Mouse (Mus musculus) activated CD4-positive, CD25-positive, alpha-beta regulatory T cell, adult 4 months (primary cell): ENCODE measurements around the gene Dock9. TPM values are rescaled to one million over a fixed set of nuclear protein-coding genes. Genes with fewer than 3 reads are reported as not detected.
A peak's percentile ranks its signal among the peaks of the same experiment; 100 is the strongest.
"Not testable (repeated sequence)": the region's sequence is repeated elsewhere in the genome, so short reads cannot be mapped to it uniquely, and the experiment has no call there.

Experiments
- ATAC-seq: one replicate; pipeline ENCODE4 v1.8.0; 2017
- polyA plus RNA-seq, 2 experiments: library from polyadenylated mRNA; unstranded; fragments of 100-300 nt; shearing (Covaris generic); gene quantifications; one replicate each; pipeline ENCODE4 v1.2.1; 2017

Dock9 gene
- polyA plus RNA-seq, 2 experiments from 2014 or later: 3.8 to 4.0 TPM

- no peak for ATAC-seq
Measured at GRCm38 (mm10) chr14:121737277-121737676, 60.4 kb downstream of the Dock9 start.

- ATAC-seq: no peak
Measured at GRCm38 (mm10) chr14:121735678-121736077, 62.0 kb downstream of the Dock9 start.

DNA sequence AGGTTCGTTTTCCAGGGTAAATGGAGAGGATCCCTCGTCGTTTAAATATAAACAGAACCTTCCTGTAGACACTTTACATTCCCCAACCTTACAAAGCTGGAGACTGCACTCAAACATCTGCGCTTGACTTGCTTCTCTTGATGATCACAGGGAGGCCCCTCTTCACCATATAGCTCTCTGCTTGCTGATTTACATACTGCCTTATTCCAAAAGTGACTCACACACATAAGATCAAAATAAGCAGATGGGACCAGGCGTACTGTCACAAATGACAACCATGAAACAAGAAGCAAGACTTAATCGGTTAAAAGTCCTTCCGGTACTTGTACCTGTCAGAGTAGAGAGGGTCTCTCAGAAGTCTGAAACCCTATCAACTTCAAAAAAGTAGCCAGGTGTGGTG lies 63.4 kb downstream of the Dock9 start:
- no peak for ATAC-seq

- ATAC-seq: no peak
Measured at GRCm38 (mm10) chr14:121733694-121734093, 63.9 kb downstream of the Dock9 start.

- ATAC-seq: no peak
Measured at GRCm38 (mm10) chr14:121732196-121732595, 65.4 kb downstream of the Dock9 start.

DNA sequence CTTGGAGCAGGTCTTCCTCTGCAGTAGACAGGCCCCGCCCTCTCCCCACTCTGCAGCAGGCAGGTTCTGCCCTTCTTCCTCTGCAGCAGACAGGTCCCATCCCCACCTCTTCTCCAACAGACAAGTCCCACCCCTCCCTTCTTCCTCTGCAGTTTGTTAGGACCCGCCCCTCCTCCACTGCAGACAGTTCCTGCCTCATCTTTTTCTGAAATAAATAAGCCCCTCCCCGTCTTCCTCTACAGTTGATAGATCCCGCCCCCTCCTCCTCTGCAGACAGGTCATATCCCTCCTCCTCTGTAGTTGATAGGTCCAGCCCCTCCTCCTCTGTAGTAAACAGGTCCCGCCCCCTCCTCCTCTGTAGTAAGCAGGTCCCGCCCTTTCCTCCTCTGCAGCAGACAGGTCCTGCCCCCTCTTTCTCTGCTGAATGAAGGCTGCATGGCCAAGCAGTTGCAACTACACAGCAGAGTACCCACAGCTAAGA lies 65.9 kb downstream of the Dock9 start:
- peak; percentile 93 for ATAC-seq

GRCm38 (mm10) chr14:121730966-121731365 lies 66.7 kb downstream of the Dock9 start:
- ATAC-seq: no peak

GRCm38 (mm10) chr14:121727996-121728395 lies 69.6 kb downstream of the Dock9 start:
- no peak for ATAC-seq

DNA sequence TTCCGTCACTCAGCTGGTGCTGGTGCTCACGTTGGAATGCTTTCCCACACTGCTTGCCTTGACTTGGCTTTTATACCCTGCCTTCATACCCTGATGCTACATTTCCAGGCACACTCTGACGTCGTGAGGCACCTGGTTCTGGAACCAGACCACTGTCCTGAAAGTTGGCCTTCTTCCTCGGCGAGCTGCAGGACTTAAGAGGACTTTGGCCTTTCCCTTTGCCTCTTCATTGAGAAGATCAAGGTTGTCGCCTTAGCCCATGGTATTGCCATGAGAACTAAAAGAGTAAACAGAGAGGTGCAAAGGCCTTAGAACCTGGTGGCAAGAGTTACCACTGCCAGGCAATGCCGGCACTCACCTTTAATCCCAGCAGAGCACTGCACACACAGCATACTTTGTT lies 73.1 kb downstream of the Dock9 start:
- no peak for ATAC-seq

DNA sequence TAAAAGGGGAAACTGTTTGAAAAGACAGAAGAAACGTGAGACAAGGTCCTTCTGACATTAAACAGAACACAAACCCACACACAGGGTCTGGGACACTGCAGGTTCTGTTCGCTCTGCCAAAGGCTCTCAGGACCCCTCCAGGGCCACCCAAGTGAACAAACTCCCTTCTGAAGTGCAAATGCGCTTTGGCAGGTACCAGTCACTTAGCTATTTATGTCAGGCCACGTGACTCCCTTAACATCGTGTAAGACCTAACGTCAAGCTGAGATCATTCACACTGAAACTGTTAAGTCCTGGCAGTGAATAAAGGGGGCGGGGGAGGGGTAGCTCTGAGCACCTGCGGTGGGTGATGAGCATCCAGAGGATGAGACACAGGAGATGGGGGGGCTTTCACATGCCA lies 74.9 kb downstream of the Dock9 start:
- no peak for ATAC-seq

- no peak for ATAC-seq
Measured at GRCm38 (mm10) chr14:121721431-121721830, 76.2 kb downstream of the Dock9 start.

DNA sequence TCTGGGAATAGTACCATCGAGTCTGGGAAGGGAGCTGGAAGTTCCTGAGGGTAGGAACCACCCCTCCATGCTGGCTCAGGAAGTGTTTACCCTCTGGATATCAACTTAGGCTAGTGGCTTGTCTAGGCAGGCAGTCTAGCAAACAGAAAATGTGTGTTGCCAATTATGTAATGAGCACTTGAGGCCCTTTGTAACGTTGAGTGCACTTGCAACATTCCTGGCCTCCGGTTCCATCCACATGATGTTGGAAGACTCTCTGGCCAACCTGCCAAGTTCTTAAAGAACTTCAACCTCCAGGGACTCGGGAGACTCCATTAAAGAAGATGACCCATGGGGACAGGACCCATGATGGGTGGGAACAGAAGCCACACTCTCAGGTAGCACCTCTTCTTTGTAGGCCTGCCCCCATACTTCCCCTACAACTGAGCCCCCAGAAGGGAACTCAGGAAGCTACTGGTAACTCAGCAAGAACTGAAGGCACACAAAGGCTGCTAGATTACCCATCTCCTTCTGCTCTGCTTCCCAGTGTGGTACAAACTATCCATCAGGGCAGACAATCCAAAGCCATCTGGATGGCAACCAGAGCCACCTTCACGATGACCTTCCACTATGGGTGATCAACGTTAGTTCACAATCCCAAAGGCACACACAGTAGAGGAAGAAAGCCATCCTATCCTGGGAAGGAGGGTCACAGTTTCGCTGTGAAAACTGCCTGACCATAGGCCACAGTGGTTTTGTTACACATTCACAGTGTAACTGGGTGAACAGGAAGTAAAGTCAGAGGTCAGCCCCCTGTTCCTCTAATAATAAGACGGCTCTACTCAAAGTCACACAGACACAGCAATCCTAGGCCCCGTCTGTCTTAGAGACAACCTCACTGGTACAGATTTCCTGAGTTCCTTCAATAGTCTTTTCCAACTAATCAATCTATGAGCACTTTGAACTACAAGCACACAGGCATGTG lies 77.7 kb downstream of the Dock9 start:
- ATAC-seq: no peak

DNA sequence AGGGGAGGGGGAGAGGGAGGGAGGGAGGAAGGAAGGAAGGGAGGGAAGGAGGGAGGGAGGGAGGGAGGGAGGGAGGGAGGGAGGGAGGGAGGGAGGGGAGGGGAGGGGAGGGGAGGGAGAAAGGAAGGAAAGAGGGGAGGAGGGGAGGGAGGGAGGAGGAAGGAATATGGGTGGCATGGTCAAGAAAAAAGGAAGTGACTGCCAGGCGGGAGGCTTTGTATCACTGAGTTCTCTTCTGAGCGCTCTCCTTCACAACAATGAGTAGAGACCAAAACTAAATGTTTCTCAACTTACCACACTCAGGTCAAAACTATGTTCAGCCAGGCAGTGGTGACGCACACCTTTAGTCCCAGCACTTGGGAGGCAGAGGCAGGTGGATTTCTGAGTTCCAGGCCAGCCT lies 82.8 kb downstream of the Dock9 start:
- not testable (repeated sequence) for ATAC-seq

DNA sequence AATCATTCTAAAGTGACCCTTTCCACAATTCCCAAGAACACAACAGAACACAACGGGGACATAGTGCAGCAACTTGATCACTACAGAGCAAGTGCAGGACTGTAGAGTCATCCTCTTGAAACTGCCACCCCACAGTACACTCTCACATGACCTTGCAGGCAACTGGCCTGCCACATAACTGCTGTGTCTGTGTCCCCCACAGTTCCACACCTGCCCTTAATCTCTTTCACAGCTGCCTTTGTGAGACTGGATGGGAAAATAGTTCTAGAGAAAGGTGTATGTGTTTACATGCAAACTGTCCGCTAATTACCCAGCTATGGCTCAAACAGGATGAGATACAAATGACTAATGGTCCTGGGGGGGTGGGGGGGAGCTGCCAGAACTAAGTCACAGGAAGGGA lies 83.4 kb downstream of the Dock9 start:
- no peak for ATAC-seq

- no peak for ATAC-seq
Measured at GRCm38 (mm10) chr14:121713830-121714197, 83.8 kb downstream of the Dock9 start.

GRCm38 (mm10) chr14:121713166-121713829 lies 84.3 kb downstream of the Dock9 start:
- no peak for ATAC-seq

- ATAC-seq: no peak
Measured at GRCm38 (mm10) chr14:121711089-121711826, 86.4 kb downstream of the Dock9 start.

DNA sequence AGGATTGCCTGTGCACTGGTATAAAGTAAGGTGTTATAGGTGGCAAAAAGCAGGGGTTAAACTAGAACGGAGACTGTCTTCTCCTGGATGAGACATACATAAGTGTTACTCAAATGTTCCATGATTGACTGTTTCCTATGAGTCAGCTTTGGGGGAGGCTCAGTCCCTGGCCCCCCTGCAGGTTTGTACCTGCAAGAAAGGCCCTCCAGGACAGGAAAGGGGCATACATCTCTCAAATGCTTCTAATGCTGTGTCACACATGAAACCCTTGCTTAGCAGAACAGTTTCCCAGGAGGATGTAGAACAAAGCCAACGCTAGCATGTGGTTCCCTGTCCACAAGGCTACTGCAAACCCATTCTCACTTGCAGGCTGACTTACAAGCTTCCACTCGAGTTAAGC lies 87.5 kb downstream of the Dock9 start:
- ATAC-seq: peak; percentile 69

DNA sequence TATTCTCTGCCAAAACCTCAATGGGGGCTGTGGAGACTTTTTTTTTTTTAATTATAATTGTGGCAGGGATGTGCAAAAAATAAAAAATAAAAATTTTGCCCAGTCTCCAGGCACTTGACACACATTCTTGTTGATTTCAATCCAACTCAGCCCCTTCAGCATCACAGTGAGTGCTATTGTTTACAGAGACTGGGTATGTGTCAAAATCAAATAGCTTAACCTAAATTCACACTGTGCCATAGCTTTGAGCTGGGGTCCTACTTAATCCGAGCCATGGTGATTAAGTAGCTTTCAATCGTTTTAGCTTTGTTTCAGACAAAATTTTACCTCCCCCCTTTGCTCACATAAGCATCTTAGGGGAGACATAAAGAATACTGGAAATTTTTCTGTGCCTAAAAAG lies 89.4 kb downstream of the Dock9 start:
- no peak for ATAC-seq

GRCm38 (mm10) chr14:121706482-121706901 lies 91.1 kb downstream of the Dock9 start:
- no peak for ATAC-seq

- no peak for ATAC-seq
Measured at GRCm38 (mm10) chr14:121705644-121706043, 92.0 kb downstream of the Dock9 start.

- no peak for ATAC-seq
Measured at GRCm38 (mm10) chr14:121702534-121702933, 95.1 kb downstream of the Dock9 start.

DNA sequence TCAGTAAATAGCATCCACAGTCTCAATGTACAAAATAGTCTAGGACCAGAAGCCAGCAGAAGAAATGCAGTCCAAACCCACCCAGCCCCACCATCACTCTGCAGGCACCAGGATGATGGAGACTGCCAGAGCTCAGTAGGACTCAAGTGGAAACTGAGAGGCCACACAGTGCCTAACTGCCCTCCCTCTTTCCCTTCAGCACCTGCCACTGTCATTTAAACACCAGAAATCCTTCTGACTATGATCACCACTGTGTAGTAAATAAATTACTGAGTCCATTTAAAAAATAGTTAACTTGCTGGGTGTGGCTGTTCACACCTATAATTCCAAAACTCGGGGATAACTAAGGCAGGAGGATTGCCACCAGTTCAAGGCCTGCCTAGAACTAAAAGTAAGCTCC lies 97.6 kb downstream of the Dock9 start:
- ATAC-seq: no peak
